Mouse (Mus musculus): ENCODE data around the gene BC030867. TPM values are rescaled to one million over a fixed set of nuclear protein-coding genes. Genes with fewer than 3 reads are reported as not detected.

Gene BC030867
- total and polyA plus RNA-seq, 2 experiments = 0.38 TPM; not detected in 1

GRCm38 (mm10) chr11:102208846-102209245 lies 39.8 kb upstream of the BC030867 start:
- H3K27ac ChIP-seq (replicated peaks; ENCODE audit: insufficient read depth, low read depth, low read length) = no peak overlapping the region
- H3K79me2 ChIP-seq (ENCODE audit: control insufficient read depth, insufficient read depth, low read length) = peaks cover 54% of the 10 kb centered on the region
- H3K4me1 ChIP-seq (ENCODE audit: control insufficient read depth, insufficient read depth, low read length) = peaks cover 29% of the 10 kb centered on the region
- 49% methylated on average over 4 of the region's 4 CpGs for WGBS
- peaks cover 3% of the 10 kb centered on the region for H3K36me3 ChIP-seq (ENCODE audit: control insufficient read depth, insufficient read depth, low read length)
- H3K9ac ChIP-seq (ENCODE audit: low read depth, low read length) = no peak overlapping the region
- H3K27me3 ChIP-seq (ENCODE audit: control insufficient read depth, insufficient read depth, low read length) = no peaks in the 10 kb centered on the region
- H3K4me3 ChIP-seq (ENCODE audit: insufficient read depth, low read depth, low read length) = no peak overlapping the region
- DNase-seq (ENCODE audit: extremely low read depth, low read depth, low spot score) = no peak
- TF ChIP-seq POLR2A (IDR thresholded peaks at IDR 0.05; ENCODE audit: extremely low read depth, insufficient read depth, low read length) (no peak), CTCF (IDR thresholded peaks at IDR 0.05; ENCODE audit: low read depth, low read length) (no peak)

- Histone ChIP-seq H3K4me1 (ENCODE audit: control insufficient read depth, insufficient read depth, low read length) (peaks cover 37% of the 10 kb centered on the region), H3K4me3 (ENCODE audit: insufficient read depth, low read depth, low read length) (no peak overlapping the region), H3K36me3 (ENCODE audit: control insufficient read depth, insufficient read depth, low read length) (peaks cover 2% of the 10 kb centered on the region; the same call in 1 of the 2 replicates), H3K27me3 (ENCODE audit: control insufficient read depth, insufficient read depth, low read length) (no peaks in the 10 kb centered on the region), H3K9ac (ENCODE audit: low read depth, low read length) (no peak overlapping the region), H3K79me2 (ENCODE audit: control insufficient read depth, insufficient read depth, low read length) (peaks cover 63% of the 10 kb centered on the region), H3K27ac (replicated peaks; ENCODE audit: insufficient read depth, low read depth, low read length) (no peak overlapping the region)
- TF ChIP-seq CTCF (IDR thresholded peaks at IDR 0.05; ENCODE audit: low read depth, low read length) (peak; percentile 73), POLR2A (IDR thresholded peaks at IDR 0.05; ENCODE audit: extremely low read depth, insufficient read depth, low read length) (no peak)
- peak; percentile 53 for DNase-seq (ENCODE audit: extremely low read depth, low read depth, low spot score)
- 13% methylated on average over 2 of the region's 2 CpGs for WGBS
These were observed 38.9 kb upstream of the BC030867 start for GRCm38 (mm10) chr11:102209742-102210141.

- H3K27ac ChIP-seq (replicated peaks; ENCODE audit: insufficient read depth, low read depth, low read length) = no peak overlapping the region
- TF ChIP-seq POLR2A (IDR thresholded peaks at IDR 0.05; ENCODE audit: extremely low read depth, insufficient read depth, low read length) = no peak
- TF ChIP-seq CTCF (IDR thresholded peaks at IDR 0.05; ENCODE audit: low read depth, low read length) = no peak
- H3K27me3 ChIP-seq (ENCODE audit: control insufficient read depth, insufficient read depth, low read length) = no peaks in the 10 kb centered on the region
- no peak overlapping the region for H3K9ac ChIP-seq (ENCODE audit: low read depth, low read length)
- 31% methylated on average over 3 of the region's 3 CpGs for WGBS
- DNase-seq (ENCODE audit: extremely low read depth, low read depth, low spot score) = peak; percentile 42
- peaks cover 68% of the 10 kb centered on the region for H3K79me2 ChIP-seq (ENCODE audit: control insufficient read depth, insufficient read depth, low read length)
- no peak overlapping the region for H3K4me3 ChIP-seq (ENCODE audit: insufficient read depth, low read depth, low read length)
- H3K36me3 ChIP-seq (ENCODE audit: control insufficient read depth, insufficient read depth, low read length) = peaks cover 2% of the 10 kb centered on the region; the same call in 1 of the 2 replicates
- peaks cover 40% of the 10 kb centered on the region for H3K4me1 ChIP-seq (ENCODE audit: control insufficient read depth, insufficient read depth, low read length)
These were observed 38.5 kb upstream of the BC030867 start for GRCm38 (mm10) chr11:102210185-102210584.

GRCm38 (mm10) chr11:102211011-102211410 lies 37.7 kb upstream of the BC030867 start:
- Histone ChIP-seq H3K27ac (replicated peaks; ENCODE audit: insufficient read depth, low read depth, low read length) (peak overlapping the region; percentile 61), H3K4me3 (ENCODE audit: insufficient read depth, low read depth, low read length) (no peak overlapping the region), H3K4me1 (ENCODE audit: control insufficient read depth, insufficient read depth, low read length) (peaks cover 48% of the 10 kb centered on the region), H3K36me3 (ENCODE audit: control insufficient read depth, insufficient read depth, low read length) (peaks cover under 1% of the 10 kb centered on the region; the same call in 1 of the 2 replicates), H3K27me3 (ENCODE audit: control insufficient read depth, insufficient read depth, low read length) (no peaks in the 10 kb centered on the region), H3K79me2 (ENCODE audit: control insufficient read depth, insufficient read depth, low read length) (peaks cover 75% of the 10 kb centered on the region), H3K9ac (ENCODE audit: low read depth, low read length) (peak overlapping the region; percentile 5; the same call in 1 of the 2 replicates)
- DNase-seq (ENCODE audit: extremely low read depth, low read depth, low spot score) = peak; percentile 83
- WGBS = 22% methylated on average over 5 of the region's 5 CpGs
- TF ChIP-seq CTCF (IDR thresholded peaks at IDR 0.05; ENCODE audit: low read depth, low read length) (no peak), POLR2A (IDR thresholded peaks at IDR 0.05; ENCODE audit: extremely low read depth, insufficient read depth, low read length) (no peak)

- Histone ChIP-seq H3K79me2 (ENCODE audit: control insufficient read depth, insufficient read depth, low read length) (peaks cover 67% of the 10 kb centered on the region), H3K27me3 (ENCODE audit: control insufficient read depth, insufficient read depth, low read length) (no peaks in the 10 kb centered on the region), H3K4me3 (ENCODE audit: insufficient read depth, low read depth, low read length) (no peak overlapping the region), H3K9ac (ENCODE audit: low read depth, low read length) (no peak overlapping the region), H3K36me3 (ENCODE audit: control insufficient read depth, insufficient read depth, low read length) (no peaks in the 10 kb centered on the region), H3K4me1 (ENCODE audit: control insufficient read depth, insufficient read depth, low read length) (peaks cover 53% of the 10 kb centered on the region), H3K27ac (replicated peaks; ENCODE audit: insufficient read depth, low read depth, low read length) (no peak overlapping the region)
- 76% methylated on average over 18 of the region's 18 CpGs for WGBS
- DNase-seq (ENCODE audit: extremely low read depth, low read depth, low spot score) = no peak
- TF ChIP-seq CTCF (IDR thresholded peaks at IDR 0.05; ENCODE audit: low read depth, low read length) = no peak
- no peak for TF ChIP-seq POLR2A (IDR thresholded peaks at IDR 0.05; ENCODE audit: extremely low read depth, insufficient read depth, low read length)
These were observed 36.7 kb upstream of the BC030867 start for GRCm38 (mm10) chr11:102211936-102212341.

GRCm38 (mm10) chr11:102214430-102215156 lies 34.1 kb upstream of the BC030867 start:
- peaks cover 66% of the 10 kb centered on the region for H3K4me1 ChIP-seq (ENCODE audit: control insufficient read depth, insufficient read depth, low read length)
- no peak overlapping the region for H3K4me3 ChIP-seq (ENCODE audit: insufficient read depth, low read depth, low read length)
- TF ChIP-seq CTCF (IDR thresholded peaks at IDR 0.05; ENCODE audit: low read depth, low read length) (no peak), POLR2A (IDR thresholded peaks at IDR 0.05; ENCODE audit: extremely low read depth, insufficient read depth, low read length) (no peak)
- no peak overlapping the region for H3K27ac ChIP-seq (replicated peaks; ENCODE audit: insufficient read depth, low read depth, low read length)
- no peaks in the 10 kb centered on the region for H3K36me3 ChIP-seq (ENCODE audit: control insufficient read depth, insufficient read depth, low read length)
- H3K27me3 ChIP-seq (ENCODE audit: control insufficient read depth, insufficient read depth, low read length) = no peaks in the 10 kb centered on the region
- no peak overlapping the region for H3K9ac ChIP-seq (ENCODE audit: low read depth, low read length)
- WGBS = 36% methylated on average over 10 of the region's 10 CpGs
- H3K79me2 ChIP-seq (ENCODE audit: control insufficient read depth, insufficient read depth, low read length) = peaks cover 45% of the 10 kb centered on the region
- no peak for DNase-seq (ENCODE audit: extremely low read depth, low read depth, low spot score)
